Mouse (Mus musculus): ENCODE measurements around the gene Homer1. TPM values are rescaled to one million over a fixed set of nuclear protein-coding genes. Genes with fewer than 3 reads are reported as not detected.

The Homer1 gene
- polyA plus RNA-seq (2015; fragmentation: Nextera tagmentation; extraction: Ambion mirVana), result 2.7 and 3.0 TPM in 2 replicates

GRCm38 (mm10) chr13:93299316-93299715, at the start of gene Homer1:
Gene Homer1 (plus strand): TSS chr13:93299635.
- 78% methylated on average over 5 of the region's 5 CpGs for WGBS
- H3K9ac ChIP-seq (ENCODE audit: low read depth, low read length), result no peak within 1 kb of the TSS
- no peak for ATAC-seq

DNA sequence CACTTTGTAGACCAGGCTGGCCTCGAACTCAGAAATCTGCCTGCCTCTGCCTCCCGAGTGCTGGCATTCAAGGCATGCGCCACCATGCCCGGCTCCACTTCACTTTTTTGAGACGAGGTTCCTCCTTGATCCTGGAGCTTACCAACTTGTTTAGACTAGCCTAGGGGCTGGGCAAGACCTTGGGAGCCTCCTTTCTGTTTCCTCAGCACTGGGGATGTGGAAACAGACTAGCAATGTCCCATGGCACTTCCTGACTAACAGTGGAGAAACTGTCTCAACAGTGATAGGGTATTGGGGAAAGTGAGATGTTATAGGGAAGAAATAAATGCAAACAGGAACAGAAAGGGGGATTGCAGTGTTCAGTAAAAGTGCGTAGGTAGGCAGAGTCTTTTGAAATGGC, 47.7 kb upstream of the Homer1 start:
- Histone ChIP-seq H3K4me2 (ENCODE audit: low read depth, low read length) (no peak overlapping the region), H3K4me3 (ENCODE audit: low read length) (no peak overlapping the region), H3K27ac (ENCODE audit: low read length) (no peak overlapping the region), H3K36me3 (ENCODE audit: control insufficient read depth, insufficient read depth, low read length) (no peaks in the 10 kb centered on the region), H3K4me1 (ENCODE audit: control insufficient read depth, insufficient read depth, low read length) (no peaks in the 10 kb centered on the region), H3K9ac (ENCODE audit: low read depth, low read length) (no peak overlapping the region), H3K9me3 (ENCODE audit: control insufficient read depth, low read length) (no peaks in the 10 kb centered on the region), H3K27me3 (replicated peaks; ENCODE audit: control insufficient read depth, insufficient read depth, low read length) (no peaks in the 10 kb centered on the region)
- ATAC-seq, result no peak
- WGBS, result 81% methylated on average over 6 of the region's 6 CpGs

More at GRCm38 (mm10) chr13:93299316-93299715, at the start of gene Homer1:
- Histone ChIP-seq H3K9me3 (ENCODE audit: control insufficient read depth, low read length) (no peaks in the 10 kb centered on the region), H3K4me1 (ENCODE audit: control insufficient read depth, insufficient read depth, low read length) (no peaks in the 10 kb centered on the region), H3K27me3 (replicated peaks; ENCODE audit: control insufficient read depth, insufficient read depth, low read length) (no peaks in the 10 kb centered on the region), H3K4me2 (ENCODE audit: low read depth, low read length) (no peak within 1 kb of the TSS), H3K4me3 (ENCODE audit: low read length) (no peak within 1 kb of the TSS), H3K27ac (ENCODE audit: low read length) (no peak within 1 kb of the TSS), H3K36me3 (ENCODE audit: control insufficient read depth, insufficient read depth, low read length) (no peaks in the 10 kb centered on the region)

DNA sequence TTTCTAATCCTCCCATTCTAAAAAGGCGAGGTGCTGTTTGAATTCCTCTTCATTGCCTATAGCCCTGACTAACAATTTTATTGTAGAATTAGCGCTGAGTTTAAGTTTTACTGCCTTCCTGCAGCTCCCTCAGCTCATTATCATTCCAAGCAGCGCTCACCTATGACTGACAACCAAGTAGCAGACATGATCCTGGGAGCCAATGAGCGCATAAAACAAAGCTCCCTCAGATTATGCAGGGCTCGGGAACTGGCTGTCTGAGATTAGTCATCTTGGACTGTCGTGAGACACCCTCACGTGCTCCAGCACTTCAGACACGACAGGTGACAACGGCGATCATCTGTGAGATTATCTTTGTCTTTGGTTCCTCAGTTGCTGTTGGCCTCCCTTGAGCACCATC, 47.3 kb upstream of the Homer1 start:
- Histone ChIP-seq H3K27ac (ENCODE audit: low read length) (no peak overlapping the region), H3K4me1 (ENCODE audit: control insufficient read depth, insufficient read depth, low read length) (no peaks in the 10 kb centered on the region), H3K36me3 (ENCODE audit: control insufficient read depth, insufficient read depth, low read length) (no peaks in the 10 kb centered on the region), H3K4me2 (ENCODE audit: low read depth, low read length) (no peak overlapping the region), H3K4me3 (ENCODE audit: low read length) (no peak overlapping the region), H3K27me3 (replicated peaks; ENCODE audit: control insufficient read depth, insufficient read depth, low read length) (no peaks in the 10 kb centered on the region), H3K9me3 (ENCODE audit: control insufficient read depth, low read length) (no peaks in the 10 kb centered on the region), H3K9ac (ENCODE audit: low read depth, low read length) (no peak overlapping the region)
- 64% methylated on average over 10 of the region's 10 CpGs for WGBS
- ATAC-seq, result no peak

DNA sequence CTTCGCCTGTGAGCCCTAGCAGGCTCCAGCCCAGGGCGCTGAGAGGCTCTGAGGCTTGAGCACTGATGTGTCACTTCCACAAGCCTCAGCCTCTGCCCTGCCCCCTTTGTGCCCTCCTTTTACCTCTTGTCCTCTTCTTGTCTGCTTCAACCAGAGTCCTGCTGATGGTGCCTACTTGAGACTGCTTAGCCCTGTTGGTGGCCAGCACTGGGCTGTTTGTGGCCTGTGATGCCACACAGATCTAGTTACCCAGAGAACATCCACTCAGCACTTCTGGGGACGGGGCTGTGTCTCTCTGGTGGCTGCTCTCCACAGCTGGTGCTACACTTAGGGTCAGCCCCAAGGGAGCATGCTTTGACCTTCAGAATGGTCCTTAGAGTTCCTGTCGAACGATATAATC, 46.5 kb upstream of the Homer1 start:
- Histone ChIP-seq H3K4me3 (ENCODE audit: low read length) (no peak overlapping the region), H3K27ac (ENCODE audit: low read length) (no peak overlapping the region), H3K4me2 (ENCODE audit: low read depth, low read length) (no peak overlapping the region), H3K9me3 (ENCODE audit: control insufficient read depth, low read length) (no peaks in the 10 kb centered on the region), H3K9ac (ENCODE audit: low read depth, low read length) (no peak overlapping the region), H3K4me1 (ENCODE audit: control insufficient read depth, insufficient read depth, low read length) (no peaks in the 10 kb centered on the region), H3K27me3 (replicated peaks; ENCODE audit: control insufficient read depth, insufficient read depth, low read length) (no peaks in the 10 kb centered on the region), H3K36me3 (ENCODE audit: control insufficient read depth, insufficient read depth, low read length) (no peaks in the 10 kb centered on the region)
- WGBS, result 84% methylated on average over 5 of the region's 5 CpGs
- no peak for ATAC-seq

- H3K9ac ChIP-seq (ENCODE audit: low read depth, low read length), result no peak overlapping the region
- H3K4me1 ChIP-seq (ENCODE audit: control insufficient read depth, insufficient read depth, low read length), result no peaks in the 10 kb centered on the region
- H3K9me3 ChIP-seq (ENCODE audit: control insufficient read depth, low read length), result no peaks in the 10 kb centered on the region
- H3K36me3 ChIP-seq (ENCODE audit: control insufficient read depth, insufficient read depth, low read length), result no peaks in the 10 kb centered on the region
- ATAC-seq, result no peak
- H3K27ac ChIP-seq (ENCODE audit: low read length), result no peak overlapping the region
- H3K4me3 ChIP-seq (ENCODE audit: low read length), result no peak overlapping the region
- no peak overlapping the region for H3K4me2 ChIP-seq (ENCODE audit: low read depth, low read length)
- 80% methylated on average over 2 of the region's 2 CpGs for WGBS
- H3K27me3 ChIP-seq (replicated peaks; ENCODE audit: control insufficient read depth, insufficient read depth, low read length), result no peaks in the 10 kb centered on the region
These were observed 32.3 kb upstream of the Homer1 start for GRCm38 (mm10) chr13:93267151-93267550.

GRCm38 (mm10) chr13:93300581-93300980, 1.1 kb downstream of the Homer1 start:
- no peak for ATAC-seq
- H3K9me3 ChIP-seq (ENCODE audit: control insufficient read depth, low read length), result no peaks in the 10 kb centered on the region
- no peak overlapping the region for H3K27ac ChIP-seq (ENCODE audit: low read length)
- H3K4me2 ChIP-seq (ENCODE audit: low read depth, low read length), result no peak overlapping the region
- no peak overlapping the region for H3K9ac ChIP-seq (ENCODE audit: low read depth, low read length)
- H3K4me1 ChIP-seq (ENCODE audit: control insufficient read depth, insufficient read depth, low read length), result peaks cover under 1% of the 10 kb centered on the region; the same call in 1 of the 2 replicates
- no peaks in the 10 kb centered on the region for H3K36me3 ChIP-seq (ENCODE audit: control insufficient read depth, insufficient read depth, low read length)
- WGBS, result 90% methylated on average over 5 of the region's 5 CpGs
- no peaks in the 10 kb centered on the region for H3K27me3 ChIP-seq (replicated peaks; ENCODE audit: control insufficient read depth, insufficient read depth, low read length)
- H3K4me3 ChIP-seq (ENCODE audit: low read length), result no peak overlapping the region

DNA sequence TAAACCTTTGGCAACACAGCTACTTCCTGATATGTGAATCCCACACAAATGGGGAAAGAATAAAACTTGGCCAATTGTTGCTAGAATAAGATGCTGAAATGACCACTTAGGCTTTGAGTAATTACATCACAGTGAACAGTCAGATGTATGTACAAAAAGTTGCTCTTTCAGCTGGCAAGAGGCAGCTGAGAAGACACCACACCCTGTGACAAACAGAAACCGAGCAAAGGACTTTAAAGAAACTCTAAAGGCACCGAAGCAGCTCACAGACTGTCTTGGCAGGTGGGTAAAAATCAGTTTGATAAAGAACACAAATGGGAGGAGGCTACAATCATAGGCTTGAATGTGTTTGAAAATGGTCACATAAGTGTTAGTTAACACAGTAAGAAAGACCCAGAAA, 1.6 kb downstream of the Homer1 start:
- WGBS, result 75% methylated on average over 2 of the region's 2 CpGs
- no peaks in the 10 kb centered on the region for H3K9me3 ChIP-seq (ENCODE audit: control insufficient read depth, low read length)

GRCm38 (mm10) chr13:93302846-93303562, 3.6 kb downstream of the Homer1 start:
- Histone ChIP-seq H3K4me1 (ENCODE audit: control insufficient read depth, insufficient read depth, low read length) (peaks cover 10% of the 10 kb centered on the region), H3K9me3 (ENCODE audit: control insufficient read depth, low read length) (no peaks in the 10 kb centered on the region), H3K36me3 (ENCODE audit: control insufficient read depth, insufficient read depth, low read length) (no peaks in the 10 kb centered on the region), H3K27ac (ENCODE audit: low read length) (peak overlapping the region; percentile 93), H3K4me3 (ENCODE audit: low read length) (peak overlapping the region; percentile 81), H3K4me2 (ENCODE audit: low read depth, low read length) (peak overlapping the region; percentile 57), H3K9ac (ENCODE audit: low read depth, low read length) (peak overlapping the region; percentile 87), H3K27me3 (replicated peaks; ENCODE audit: control insufficient read depth, insufficient read depth, low read length) (no peaks in the 10 kb centered on the region)
- WGBS, result 10% methylated on average over 19 of the region's 19 CpGs
- ATAC-seq, result peak; percentile 60

More for the DNA sequence above, 1.6 kb downstream of the Homer1 start:
- Histone ChIP-seq H3K4me3 (ENCODE audit: low read length) (no peak overlapping the region), H3K4me1 (ENCODE audit: control insufficient read depth, insufficient read depth, low read length) (peaks cover 4% of the 10 kb centered on the region; the same call in 1 of the 2 replicates), H3K27me3 (replicated peaks; ENCODE audit: control insufficient read depth, insufficient read depth, low read length) (no peaks in the 10 kb centered on the region), H3K27ac (ENCODE audit: low read length) (no peak overlapping the region), H3K36me3 (ENCODE audit: control insufficient read depth, insufficient read depth, low read length) (no peaks in the 10 kb centered on the region), H3K9ac (ENCODE audit: low read depth, low read length) (no peak overlapping the region), H3K4me2 (ENCODE audit: low read depth, low read length) (no peak overlapping the region)
- no peak for ATAC-seq

GRCm38 (mm10) chr13:93303563-93304250, 4.3 kb downstream of the Homer1 start:
- ATAC-seq, result peak; percentile 96
- Histone ChIP-seq H3K4me2 (ENCODE audit: low read depth, low read length) (peak overlapping the region; percentile 74), H3K9ac (ENCODE audit: low read depth, low read length) (peak overlapping the region; percentile 87), H3K9me3 (ENCODE audit: control insufficient read depth, low read length) (no peaks in the 10 kb centered on the region), H3K27ac (ENCODE audit: low read length) (peak overlapping the region; percentile 93), H3K4me3 (ENCODE audit: low read length) (peak overlapping the region; percentile 81), H3K36me3 (ENCODE audit: control insufficient read depth, insufficient read depth, low read length) (no peaks in the 10 kb centered on the region), H3K4me1 (ENCODE audit: control insufficient read depth, insufficient read depth, low read length) (peaks cover 10% of the 10 kb centered on the region), H3K27me3 (replicated peaks; ENCODE audit: control insufficient read depth, insufficient read depth, low read length) (no peaks in the 10 kb centered on the region)
- under 1% methylated on average over 81 of the region's 90 CpGs for WGBS

All from intestine, embryonic 16.5 days (tissue).